Mouse (Mus musculus): ENCODE measurements around the gene Lhfpl2.
"Not testable (repeated sequence)": the region's sequence is repeated elsewhere in the genome, so short reads cannot be mapped to it uniquely, and the experiment has no call there.

Lhfpl2 gene

DNA sequence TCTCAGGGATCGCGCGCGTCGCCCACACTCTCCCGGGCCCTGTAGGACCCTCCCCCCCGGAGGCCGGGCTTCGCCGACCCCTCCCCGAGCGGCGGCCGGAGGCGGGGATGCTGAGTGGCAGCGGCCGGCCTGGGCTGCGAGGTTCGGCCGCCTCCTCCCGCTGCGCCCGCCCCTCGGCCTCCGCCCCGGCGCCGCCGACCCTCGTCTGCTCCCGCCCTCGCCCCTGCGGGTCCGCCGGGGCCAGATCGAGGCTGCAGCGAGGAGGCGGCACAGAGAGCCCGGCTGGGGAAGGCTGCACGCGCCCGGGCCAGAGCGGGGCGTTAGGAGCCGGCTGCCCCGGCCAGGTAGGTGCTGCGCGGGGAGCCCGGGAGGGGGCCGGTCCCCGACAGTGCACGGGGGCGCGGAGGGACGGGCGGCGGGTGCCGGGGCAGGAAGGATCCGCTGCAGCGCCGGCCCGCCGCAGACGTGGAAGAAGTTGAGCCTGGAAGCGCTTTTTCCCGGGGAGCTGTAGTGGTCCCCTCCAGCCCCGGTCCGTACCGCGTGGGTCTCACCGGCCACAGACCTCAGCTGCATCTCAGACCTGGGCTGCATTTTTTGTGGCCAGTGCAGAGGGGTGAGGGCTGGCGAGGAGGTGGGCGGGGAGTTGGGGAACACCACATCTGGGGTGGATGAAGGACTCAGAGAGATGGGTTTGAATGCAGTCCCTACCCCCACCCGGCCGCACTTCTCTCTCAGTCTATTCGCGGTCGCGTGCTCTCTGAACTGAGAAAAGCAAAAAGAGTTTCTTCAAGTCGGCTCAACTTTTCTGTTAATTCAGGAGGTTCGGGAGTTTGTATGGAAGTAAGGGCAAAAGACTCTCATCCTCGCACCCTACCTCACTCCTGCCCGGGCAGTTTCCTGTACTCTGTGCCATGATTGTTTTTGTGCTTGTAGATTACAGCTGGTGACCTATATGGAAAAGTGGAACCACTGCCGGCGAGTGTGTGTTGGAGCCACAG, at the start of gene Lhfpl2:
Gene Lhfpl2 (plus strand): TSS at position 234 of the 998 bp plus-strand sequence.
- DNase-seq (ENCODE audit: low spot score in 2 of 2): peak; percentile 17 to 66

DNA sequence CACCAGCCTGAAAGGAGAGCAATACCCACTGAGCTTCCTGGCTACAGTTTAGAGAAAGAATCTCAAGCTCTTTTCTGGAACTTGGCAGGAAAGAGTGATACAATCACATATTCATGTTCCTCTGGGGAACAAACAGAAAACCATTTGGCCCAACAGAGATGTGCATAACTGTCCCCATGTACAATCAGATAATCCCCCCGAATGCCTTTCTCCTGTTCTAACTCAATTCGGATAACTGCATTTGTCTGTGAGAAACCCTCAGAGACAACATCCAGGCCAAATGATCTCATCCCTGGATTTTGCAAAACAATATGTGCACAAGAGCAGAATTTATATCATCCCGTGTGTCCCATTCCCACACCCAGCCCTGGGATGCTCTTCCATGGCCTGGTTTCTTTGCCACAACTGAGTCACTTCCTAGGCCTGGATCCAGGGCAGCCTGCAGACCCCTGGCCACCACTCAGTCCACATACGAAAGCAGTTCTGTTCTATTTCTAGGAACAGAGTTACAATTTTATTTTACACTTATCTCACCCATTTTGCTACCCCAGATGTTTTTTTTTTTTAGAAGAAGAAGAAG, 45.5 kb upstream of the Lhfpl2 start:
- DNase-seq (ENCODE audit: low spot score in 2 of 2): no peak

DNA sequence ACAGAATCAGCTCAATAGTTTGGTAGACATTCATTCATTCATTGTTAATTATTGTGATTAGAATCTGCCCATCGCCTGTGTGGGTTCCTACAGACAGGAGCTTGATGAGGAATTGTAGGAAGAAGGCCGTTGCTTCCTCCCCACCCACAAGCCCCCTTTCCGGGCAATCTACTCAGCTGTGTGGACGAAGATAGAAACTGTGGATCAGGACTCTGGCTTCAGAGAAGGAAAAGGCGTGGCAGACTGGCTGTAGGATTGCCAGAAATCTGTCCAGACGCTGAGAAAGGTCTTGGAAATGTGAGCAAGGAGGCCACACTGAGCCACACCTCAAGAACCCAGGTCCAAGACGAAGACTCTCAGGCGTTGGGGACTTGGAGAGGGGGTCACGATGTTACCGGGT, 43.6 kb upstream of the Lhfpl2 start:
- no peak for DNase-seq (ENCODE audit: low spot score in 2 of 2)

DNA sequence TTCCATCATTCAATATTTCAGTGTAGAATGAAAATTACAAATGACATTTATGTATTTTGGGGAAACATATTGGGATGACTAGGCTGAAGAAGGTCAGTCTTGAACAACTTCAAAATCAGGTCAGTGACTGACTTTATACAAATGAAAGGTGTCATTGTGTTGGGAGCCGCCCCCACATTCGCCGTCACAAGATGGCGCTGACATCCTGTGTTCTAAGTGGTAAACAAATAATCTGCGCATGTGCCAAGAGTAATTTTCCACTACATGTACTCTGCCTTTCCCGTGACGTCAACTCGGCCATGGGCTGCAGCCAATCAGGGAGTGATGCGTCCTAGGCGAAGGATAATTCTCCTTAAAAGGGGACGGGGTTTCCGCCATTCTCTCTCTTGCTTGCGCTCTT, 33.0 kb upstream of the Lhfpl2 start:
- DNase-seq (ENCODE audit: low spot score in 2 of 2): not testable (repeated sequence)

DNA sequence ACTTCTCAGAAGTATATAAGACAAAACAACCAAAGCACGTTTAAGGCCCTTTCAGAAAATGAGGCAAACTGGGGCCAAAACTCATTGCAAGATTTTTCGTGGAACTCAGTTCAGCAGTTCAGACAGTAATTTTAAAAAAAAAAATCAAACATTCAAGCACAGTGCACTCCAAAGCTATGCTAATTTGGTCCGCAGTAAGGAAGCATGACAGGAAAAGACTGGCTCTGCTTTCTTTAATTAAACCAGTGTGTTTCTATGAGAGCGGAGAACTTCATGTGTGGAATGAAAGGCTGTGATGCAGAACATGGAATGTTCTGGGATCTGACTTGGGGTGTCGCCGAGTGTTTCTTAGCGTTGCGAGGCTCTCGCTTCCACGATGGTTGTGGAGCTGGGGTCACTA, 28.4 kb upstream of the Lhfpl2 start:
- DNase-seq (ENCODE audit: low spot score in 2 of 2): no peak

DNA sequence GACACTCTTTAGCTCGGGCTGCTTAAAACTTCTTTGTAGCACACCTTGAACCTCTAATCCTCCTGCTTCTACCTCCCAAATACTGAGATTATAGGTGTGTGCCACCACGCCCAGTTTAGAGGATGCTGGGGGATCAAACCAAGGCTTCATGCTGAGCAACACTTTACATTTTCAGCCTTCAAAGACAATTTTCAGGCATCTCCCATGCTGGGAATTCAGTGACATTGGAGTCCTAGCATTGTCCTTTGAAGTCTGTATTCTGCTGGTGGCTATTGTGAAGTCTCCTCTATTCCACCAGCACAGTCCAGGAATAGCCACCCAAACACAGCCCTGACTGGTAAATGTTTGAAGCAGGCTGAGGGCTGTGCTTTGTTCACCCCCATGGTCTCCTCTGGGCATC, 27.0 kb upstream of the Lhfpl2 start:
- no peak for DNase-seq (ENCODE audit: low spot score in 2 of 2)

DNA sequence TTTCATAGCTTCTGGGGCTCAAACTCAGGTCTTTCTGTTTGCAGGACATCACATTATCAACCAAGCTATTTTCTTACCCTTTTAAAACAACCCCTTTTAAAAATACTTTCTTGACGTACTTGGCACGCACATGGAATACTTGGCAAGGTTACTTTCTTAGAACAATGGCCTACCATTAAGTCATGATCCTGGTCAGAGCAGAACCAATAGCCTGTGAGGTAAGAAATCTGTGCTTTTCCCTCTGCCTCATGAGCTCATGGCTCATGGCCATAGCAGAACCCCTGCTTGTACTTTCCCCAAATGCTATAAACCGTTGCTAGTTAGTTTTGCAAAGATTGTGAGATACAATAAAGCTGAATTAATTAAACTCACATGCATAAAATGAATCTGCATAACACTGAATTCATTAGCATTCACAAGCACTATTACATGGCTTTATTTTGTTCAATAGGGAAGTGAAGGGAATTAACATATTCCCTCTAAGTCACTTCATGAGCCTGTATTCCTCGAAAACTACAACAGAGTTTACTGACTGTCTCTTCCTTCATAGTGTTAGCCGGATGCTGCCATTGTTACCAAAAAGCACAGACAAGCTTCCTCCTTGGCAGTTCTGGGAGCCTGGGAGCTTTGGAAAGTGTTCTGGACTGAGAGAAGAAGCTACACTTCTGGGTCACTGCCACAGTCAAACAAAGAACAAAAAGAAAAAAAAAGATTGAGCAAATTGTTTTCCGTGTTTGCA, 20.1 kb upstream of the Lhfpl2 start:
- no peak for DNase-seq (ENCODE audit: low spot score in 2 of 2)

DNA sequence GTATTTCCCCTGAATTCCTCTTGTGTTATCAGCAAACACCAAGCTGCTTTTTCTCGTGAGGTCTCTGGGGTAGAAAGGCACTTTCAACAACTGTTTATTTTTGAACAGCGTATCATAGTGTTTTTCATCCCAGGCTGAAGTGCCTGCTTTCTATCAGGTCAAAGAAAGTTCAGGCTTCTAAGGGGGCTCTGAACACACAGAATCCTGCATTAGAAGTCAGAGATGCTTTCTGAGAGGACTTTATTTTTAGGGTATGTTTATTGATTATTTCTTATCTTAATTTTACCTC, 19.6 kb upstream of the Lhfpl2 start:
- no peak for DNase-seq (ENCODE audit: low spot score in 2 of 2)

DNA sequence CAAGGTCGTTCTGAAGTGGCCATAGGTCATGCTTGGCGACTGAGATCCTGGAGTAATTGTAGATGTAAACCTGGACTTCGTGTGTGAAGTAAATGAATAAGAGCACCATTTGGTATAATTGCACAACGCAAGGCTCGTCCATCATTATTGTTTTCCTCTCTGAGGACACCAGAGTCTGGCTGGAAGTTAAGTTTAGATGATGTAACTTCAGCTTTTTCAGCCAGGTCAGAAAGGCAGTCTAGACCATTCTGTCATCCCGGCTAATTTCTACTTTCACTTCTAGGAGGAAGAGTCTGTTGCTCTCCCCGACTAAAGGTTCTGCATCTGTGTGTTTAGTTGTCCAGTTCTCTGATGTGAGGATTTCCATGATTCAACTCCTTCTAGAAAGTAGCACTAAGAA, 7.6 kb upstream of the Lhfpl2 start:
- DNase-seq (ENCODE audit: low spot score in 2 of 2): no peak

DNA sequence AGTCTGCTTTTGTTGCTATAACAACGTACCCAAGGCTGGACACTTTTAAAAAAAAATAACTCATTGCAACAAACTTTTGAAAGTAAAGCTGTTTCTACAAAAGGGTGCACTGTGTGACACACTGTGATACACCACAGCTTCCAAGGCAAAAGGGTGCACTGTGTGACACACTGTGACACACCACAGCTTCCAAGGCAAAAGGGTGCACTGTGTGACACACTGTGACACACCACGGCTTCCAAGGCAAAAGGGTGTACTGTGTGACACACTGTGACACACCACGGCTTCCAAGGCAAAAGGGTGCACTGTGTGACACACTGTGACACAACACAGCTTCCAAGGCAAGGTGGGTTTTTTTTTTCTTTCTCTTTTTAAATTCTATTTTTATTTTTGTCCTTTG, 6.8 kb upstream of the Lhfpl2 start:
- no peak for DNase-seq (ENCODE audit: low spot score in 2 of 2)

DNA sequence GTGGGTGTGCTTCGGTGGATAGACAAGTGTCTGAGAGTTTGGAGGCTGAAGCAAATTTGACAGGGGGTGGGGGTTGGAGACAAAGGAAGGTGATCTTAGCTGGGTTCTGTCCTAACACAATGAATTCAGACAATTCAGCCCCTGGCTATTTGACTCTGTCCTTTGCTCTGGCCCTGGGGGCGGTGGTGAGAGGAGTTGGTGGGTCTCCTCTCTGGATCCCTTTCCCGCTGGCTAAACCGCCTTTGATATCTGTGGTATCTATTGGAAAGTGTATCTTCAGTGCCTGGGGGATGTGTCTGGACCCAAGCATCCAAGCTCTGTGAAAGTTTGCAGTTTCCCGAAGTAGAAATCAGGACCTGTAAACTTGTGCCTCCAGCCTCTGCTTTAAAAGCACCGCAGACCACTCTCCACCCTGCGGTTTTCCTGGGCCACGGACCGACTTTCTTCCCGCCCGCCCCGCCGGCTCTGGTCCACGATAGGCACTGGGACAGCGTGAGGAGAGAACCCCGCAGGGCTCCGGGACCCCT, 497 bp upstream of the Lhfpl2 start:
- peak in 1 of 2 experiments; percentile 14 for DNase-seq (ENCODE audit: low spot score in 2 of 2)

DNA sequence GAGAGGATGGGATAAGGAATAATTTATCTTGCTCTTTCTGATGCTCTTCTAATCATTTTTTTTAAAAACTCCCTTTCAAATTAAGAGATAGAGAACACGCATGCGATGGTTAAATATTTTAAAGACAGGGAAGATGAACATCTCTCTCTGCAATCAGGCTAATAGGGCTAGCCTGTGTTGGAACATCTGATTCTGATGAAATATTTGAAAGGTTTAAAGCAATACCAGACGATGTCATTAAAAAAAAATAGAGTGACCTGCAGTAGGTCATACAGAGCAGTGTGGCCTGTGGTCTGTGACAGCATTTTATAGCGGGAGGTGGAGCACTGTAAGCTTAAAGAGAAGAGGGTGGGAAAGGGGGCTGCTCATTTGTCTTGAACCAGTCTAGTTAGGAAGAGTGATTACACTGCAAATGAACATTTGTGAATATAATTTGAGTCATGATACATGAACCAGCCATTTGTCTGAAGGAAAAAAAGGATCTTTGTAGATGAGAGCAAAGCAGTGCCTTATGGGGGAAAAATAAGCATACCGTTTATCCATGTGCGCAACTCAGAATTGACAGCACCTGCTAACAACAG, 1.1 kb downstream of the Lhfpl2 start:
- no peak for DNase-seq (ENCODE audit: low spot score in 2 of 2)

DNA sequence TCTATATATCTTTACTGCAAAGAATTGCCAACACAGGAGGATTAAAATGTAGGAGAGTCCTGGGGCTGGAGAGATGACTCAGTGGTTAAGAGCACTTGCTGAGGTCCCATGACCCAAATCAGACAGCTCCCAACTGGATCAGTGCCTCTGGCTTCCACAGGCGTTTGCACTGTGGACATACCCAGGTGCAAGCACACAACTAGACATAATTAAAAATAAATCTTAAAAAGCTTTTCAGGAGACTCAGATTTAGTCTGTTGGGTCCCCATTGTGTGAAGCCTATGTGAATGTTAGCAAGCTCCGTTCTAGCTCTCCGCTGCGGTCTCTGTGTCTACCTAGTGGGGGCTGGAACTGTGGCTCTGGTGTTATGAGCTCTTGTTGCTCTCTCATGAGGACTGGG, 1.8 kb downstream of the Lhfpl2 start:
- no peak for DNase-seq (ENCODE audit: low spot score in 2 of 2)

DNA sequence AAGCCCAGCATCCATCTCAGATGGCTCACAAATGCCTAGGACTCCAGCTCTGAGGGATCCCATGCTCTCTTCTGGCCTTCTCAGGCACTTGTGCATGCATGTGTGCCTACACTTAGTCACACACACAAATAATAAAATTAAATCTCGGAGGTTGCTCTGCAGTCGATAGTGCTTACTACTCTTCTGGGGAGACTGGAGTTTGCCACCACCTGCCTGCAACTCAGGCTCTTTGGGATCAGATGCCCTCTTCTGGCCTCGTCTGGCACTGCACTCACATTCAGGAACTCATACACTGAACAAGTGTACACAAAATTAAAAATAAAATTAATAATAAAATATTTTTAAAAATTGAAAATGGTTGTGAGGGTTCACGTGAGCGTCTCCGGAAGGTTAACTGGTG, 2.2 kb downstream of the Lhfpl2 start:
- DNase-seq (ENCODE audit: low spot score in 2 of 2): peak; percentile 25 to 70

DNA sequence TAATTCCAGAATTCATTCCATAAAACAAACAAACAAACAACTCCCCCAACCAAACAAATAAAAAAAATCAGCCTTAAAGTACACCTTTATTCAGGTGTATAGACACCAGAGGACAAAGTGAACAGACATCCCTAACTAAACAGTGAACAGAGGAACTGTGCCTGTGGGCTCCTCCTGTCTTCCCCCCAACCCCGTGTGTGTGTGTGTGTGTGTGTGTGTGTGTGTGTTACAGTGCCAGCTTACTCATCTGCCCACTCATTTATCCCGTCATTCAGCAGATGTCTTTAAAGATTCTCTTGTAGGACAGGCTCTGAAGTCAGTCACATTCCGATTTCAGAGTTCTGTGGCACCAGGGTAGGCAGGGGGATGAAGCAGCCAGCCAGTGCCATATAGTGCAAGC, 2.9 kb downstream of the Lhfpl2 start:
- DNase-seq (ENCODE audit: low spot score in 2 of 2): no peak

DNA sequence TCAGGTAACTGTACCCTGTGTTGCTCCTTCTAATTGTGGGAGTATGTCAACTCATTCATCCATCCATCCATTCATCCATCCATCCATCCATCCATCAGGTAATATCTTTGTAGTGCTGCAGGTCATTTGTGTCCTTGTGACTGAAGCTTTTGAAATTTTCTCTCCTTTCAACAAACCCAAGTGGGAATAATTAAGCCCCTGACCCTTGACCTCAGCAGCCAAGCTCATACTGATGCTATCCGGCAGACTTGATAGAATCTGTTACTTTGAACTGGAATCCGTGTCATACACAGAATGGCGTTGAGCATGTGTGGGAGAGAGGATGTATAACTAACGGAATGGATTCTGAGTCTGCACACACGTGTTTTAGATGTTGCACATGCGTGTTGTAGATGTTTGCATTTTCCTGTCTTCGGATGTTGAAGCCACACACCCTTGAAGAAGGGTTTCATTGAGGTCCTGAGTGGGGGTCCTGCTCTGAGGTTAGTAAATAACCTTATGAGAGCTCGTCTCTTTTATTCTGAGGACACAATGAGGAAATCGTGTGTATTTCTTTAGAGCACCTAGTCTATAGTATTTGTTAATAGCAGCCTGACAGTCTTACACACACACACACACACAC, 3.8 kb downstream of the Lhfpl2 start:
- DNase-seq (ENCODE audit: low spot score in 2 of 2): no peak

DNA sequence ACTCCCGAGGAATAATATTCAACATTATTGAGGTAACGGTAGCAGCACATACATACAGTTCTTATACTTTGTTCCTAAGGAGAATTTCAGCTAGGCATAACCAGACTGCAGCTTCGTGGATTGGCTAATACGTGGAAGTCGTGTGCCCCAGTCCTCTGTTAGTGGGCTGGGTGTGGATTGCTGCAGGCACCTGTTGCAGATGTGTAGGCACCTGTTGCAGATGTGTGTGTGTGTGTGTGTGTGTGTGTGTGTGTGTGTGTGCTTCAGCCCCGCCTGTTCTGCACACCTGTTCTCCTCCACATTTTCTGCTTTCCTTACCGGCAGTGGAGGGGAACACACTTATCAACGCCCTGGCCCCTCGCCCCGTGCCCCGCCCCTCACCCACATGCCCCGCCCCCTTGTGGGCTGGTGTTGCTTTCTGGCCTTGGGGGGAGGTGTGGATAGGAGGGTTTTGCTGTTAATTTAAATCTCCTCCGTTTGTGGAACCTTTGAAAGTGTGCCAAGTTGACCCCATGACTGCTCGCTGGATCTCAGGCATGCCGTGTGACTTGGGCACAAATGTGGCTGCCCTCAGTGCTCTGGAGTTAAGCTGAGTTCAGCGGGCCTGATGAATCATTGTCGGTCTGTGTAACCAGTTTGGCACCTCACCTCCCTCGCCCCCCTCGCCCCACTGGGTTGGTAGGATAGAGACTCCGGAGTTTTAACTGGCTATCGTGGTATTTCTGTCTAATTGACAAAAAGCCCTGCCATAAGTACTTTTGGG, 4.9 kb downstream of the Lhfpl2 start:
- DNase-seq (ENCODE audit: low spot score in 2 of 2): no peak

DNA sequence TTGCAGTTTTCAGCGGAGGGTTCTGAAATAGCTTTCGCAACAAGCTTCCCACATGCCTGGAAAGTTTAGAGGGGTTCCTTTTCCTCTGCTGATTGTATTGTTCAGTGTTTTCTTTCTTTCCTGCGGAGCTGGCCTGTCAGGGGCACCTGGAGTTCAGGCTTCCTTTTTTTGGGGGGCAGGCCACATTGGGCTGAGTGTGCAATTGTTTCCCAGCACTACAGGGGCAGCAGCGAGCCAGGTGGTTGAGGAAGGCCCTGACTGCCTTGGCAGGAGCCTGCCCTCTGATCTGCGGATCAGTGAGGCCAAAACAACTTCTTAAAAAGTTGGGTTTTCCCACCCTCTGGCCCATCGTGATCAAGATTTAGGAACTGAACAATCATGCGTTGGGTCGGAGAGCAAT, 5.6 kb downstream of the Lhfpl2 start:
- DNase-seq (ENCODE audit: low spot score in 2 of 2): peak; percentile 25 to 66

DNA sequence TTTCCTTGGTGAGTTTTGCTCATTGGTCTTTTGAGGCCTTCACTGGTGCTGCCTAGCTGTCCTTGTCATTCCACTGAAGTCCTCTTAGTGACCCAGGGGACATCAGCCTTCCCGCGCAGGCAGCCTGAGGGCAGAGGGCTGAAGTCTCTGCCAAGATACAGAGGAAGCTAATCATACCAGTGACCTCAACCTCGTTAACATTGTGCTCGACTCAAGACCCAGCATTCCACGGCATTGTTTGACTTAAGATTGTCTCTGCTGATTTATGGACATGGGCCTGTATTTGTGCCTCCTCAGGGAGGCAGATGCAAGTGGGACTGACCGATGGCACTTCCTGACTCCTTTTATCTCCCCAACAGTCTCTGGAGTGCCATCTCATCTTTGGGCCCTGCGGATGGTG, 7.0 kb downstream of the Lhfpl2 start:
- no peak for DNase-seq (ENCODE audit: low spot score in 2 of 2)

DNA sequence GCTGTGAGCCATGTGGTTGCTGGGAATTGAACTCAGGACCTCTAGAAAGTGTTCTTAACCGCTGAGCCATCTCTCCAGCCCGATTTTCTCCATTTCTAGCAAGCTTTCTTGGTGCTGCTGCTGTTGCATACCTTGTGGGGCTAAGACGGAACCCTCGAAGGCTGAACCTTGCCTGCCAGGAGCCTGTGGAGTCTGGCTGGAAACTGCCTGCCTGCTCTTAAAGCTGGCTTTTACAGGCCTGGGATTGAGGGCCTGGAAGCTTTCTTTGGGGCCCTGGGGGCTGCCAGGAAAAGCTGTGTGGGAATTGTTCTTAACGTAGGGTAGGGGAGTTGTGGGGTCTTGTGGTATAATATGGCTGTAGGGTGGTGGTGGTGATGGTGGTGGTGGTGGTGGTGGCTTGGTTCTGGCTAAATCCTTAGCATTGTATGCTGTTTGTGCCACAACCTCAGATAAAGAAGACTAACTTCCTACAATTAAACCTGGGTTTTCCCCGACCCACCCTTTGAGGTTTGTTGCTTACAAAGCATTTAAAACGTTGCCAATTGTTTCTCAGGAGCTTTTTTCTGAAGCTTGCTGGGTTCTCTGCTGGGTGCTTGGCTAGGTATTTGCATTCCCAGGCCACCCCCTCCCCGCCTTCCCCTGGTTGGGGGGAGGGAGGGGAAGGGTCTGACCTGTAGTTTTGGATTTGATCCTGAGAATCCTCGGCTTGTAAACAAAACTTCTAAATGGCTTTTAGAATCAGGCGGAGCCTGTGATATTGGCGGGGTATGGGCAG, 7.9 kb downstream of the Lhfpl2 start:
- no peak for DNase-seq (ENCODE audit: low spot score in 2 of 2)

Data from spleen, postnatal 4 days (tissue).